Mouse (Mus musculus) lung, adult 2 months (tissue): ENCODE results near the gene Eya2.

ENCODE experiments used
- CTCF ChIP-seq: fragments of 200-500 bp; IDR thresholded peaks from 2 replicates; pipeline ENCODE4 v1.5.1; 2011; ENCODE audit warnings: mild to moderate bottlenecking, low read length, control low read depth; ENCODE audit not compliant: insufficient read depth
- POLR2A ChIP-seq: fragments of 200-500 bp; IDR thresholded peaks from 2 replicates; pipeline ENCODE4 v1.6.1; 2011; ENCODE audit warnings: low read depth, mild to moderate bottlenecking, control low read depth, low read length, borderline replicate concordance; ENCODE audit errors: extremely low read depth

GRCm38 (mm10) chr2:165736297-165736696 is 141.5 kb downstream of the Eya2 start:
- TF ChIP-seq CTCF (no peak), POLR2A (no peak)
